Mouse (Mus musculus) heart, embryonic 14.5 days (tissue): ENCODE data around the gene Arsb. TPM values are rescaled to one million over a fixed set of nuclear protein-coding genes. Genes with fewer than 3 reads are reported as not detected.
A peak's percentile ranks its signal among the peaks of the same experiment; 100 is the strongest.

Experiments
- ATAC-seq: fragments of 200-750 bp; cut with Nextera tagmentation; 2 replicates; pipeline ENCODE4 v1.8.0; 2017; ENCODE audit warnings: low read depth, moderate TSS enrichment; ENCODE audit not compliant: insufficient number of reproducible peaks, insufficient read depth, low FRiP score
- H3K27ac ChIP-seq, 2 experiments: fragments of 200-500 bp in 1 of 2; fragments of 300-500 bp in 1 of 2; sonication (generic) in 1 of 2; replicated peaks in 1 of 2; 2 replicates each; pipeline ENCODE4 v1.5.1; 2012 to 2014; ENCODE audit warnings: low read depth in 2 of 2, low read length in 2 of 2, control low read depth in 1 of 2, mild to moderate bottlenecking in 1 of 2, mixed read lengths in 1 of 2; ENCODE audit not compliant: control insufficient read depth in 1 of 2, insufficient read depth in 1 of 2
- H3K27me3 ChIP-seq: fragments of 300-500 bp; sonication (generic); 2 replicates; pipeline ENCODE4 v1.6.1; 2014; ENCODE audit warnings: mild to moderate bottlenecking, low read length, control low read depth; ENCODE audit not compliant: control insufficient read depth, insufficient read depth
- H3K36me3 ChIP-seq: fragments of 300-500 bp; sonication (generic); 2 replicates; pipeline ENCODE4 v1.6.1; 2014; ENCODE audit warnings: mild to moderate bottlenecking, control low read depth, low read length, mixed read lengths; ENCODE audit not compliant: control insufficient read depth, insufficient read depth
- H3K4me1 ChIP-seq, 2 experiments: fragments of 200-500 bp in 1 of 2; fragments of 300-500 bp in 1 of 2; sonication (generic) in 1 of 2; 2 replicates each; pipeline ENCODE4 v1.6.1; 2012 to 2014; ENCODE audit warnings: low read length in 2 of 2, control low read depth in 1 of 2, mixed read lengths in 1 of 2; ENCODE audit not compliant: control insufficient read depth in 2 of 2, insufficient read depth in 2 of 2
- H3K4me2 ChIP-seq: fragments of 300-500 bp; sonication (generic); 2 replicates; pipeline ENCODE4 v1.6.1; 2014; ENCODE audit warnings: mild to moderate bottlenecking, low read length
- H3K4me3 ChIP-seq, 2 experiments: fragments of 200-500 bp in 1 of 2; fragments of 300-500 bp in 1 of 2; sonication (generic) in 1 of 2; 2 replicates each; pipeline ENCODE4 v1.5.1; 2012 to 2014; ENCODE audit warnings: low read length in 2 of 2, mild to moderate bottlenecking in 2 of 2, control low read depth in 1 of 2, low read depth in 1 of 2, moderate library complexity in 1 of 2; ENCODE audit not compliant: control insufficient read depth in 1 of 2, insufficient read depth in 1 of 2
- H3K9ac ChIP-seq: fragments of 300-500 bp; sonication (generic); 2 replicates; pipeline ENCODE4 v1.6.1; 2014; ENCODE audit warnings: mild to moderate bottlenecking, low read length
- H3K9me3 ChIP-seq: fragments of 300-500 bp; sonication (generic); 2 replicates; pipeline ENCODE4 v1.6.1; 2016; ENCODE audit warnings: low read length, control low read depth; ENCODE audit not compliant: control insufficient read depth
- WGBS: fragments of 180-500 bp; shearing (Covaris S2); extraction: QIAGEN DNeasy Blood & Tissue Kit; methylation state at CpG from one replicate; pipeline ENCODE4 v1.1.7; 2014; 5-methylcytosine and 5-hydroxymethylcytosine counted together
- polyA plus RNA-seq: library from polyadenylated mRNA; unstranded; fragments of >200 nt; fragmentation: Nextera tagmentation; extraction: Ambion mirVana; gene quantifications from 2 replicates; pipeline ENCODE4 v1.2.1, GENCODE M21; 2014

Gene Arsb
- polyA plus RNA-seq, 1 experiment from 2014 or later = 10.0 TPM

GRCm38 (mm10) chr13:93829565-93830293, 58.3 kb downstream of the Arsb start:
- H3K9me3 ChIP-seq = peaks cover 3% of the 10 kb centered on the region; the same call in 1 of the 2 replicates
- whole genome bisulfite sequencing = 47% methylated on average over 2 of the region's 2 CpGs
- no peak overlapping the region for H3K4me2 ChIP-seq

GRCm38 (mm10) chr13:93830294-93830645, 58.8 kb downstream of the Arsb start:
- H3K4me2 ChIP-seq = no peak overlapping the region
- no peaks in the 10 kb centered on the region for H3K36me3 ChIP-seq
- H3K4me3 ChIP-seq = no peak overlapping the region
- H3K9ac ChIP-seq = no peak overlapping the region
- H3K4me1 ChIP-seq = 0 out of 4 replicates have a peak, but pooled peaks cover 0 to 5% of the 10 kb centered on the region in 2 experiments
- H3K27me3 ChIP-seq = no peaks in the 10 kb centered on the region
- no peak for ATAC-seq
- no peak overlapping the region for H3K27ac ChIP-seq
- peaks cover 3% of the 10 kb centered on the region; the same call in 1 of the 2 replicates for H3K9me3 ChIP-seq
- 88% methylated on average over 6 of the region's 6 CpGs for WGBS

More at GRCm38 (mm10) chr13:93829565-93830293, 58.3 kb downstream of the Arsb start:
- Histone ChIP-seq H3K9ac (no peak overlapping the region), H3K27ac (no peak overlapping the region), H3K4me3 (no peak overlapping the region), H3K27me3 (no peaks in the 10 kb centered on the region), H3K36me3 (no peaks in the 10 kb centered on the region), H3K4me1 (0 out of 4 replicates have a peak, but pooled peaks cover 0 to 5% of the 10 kb centered on the region in 2 experiments)
- ATAC-seq = no peak

DNA sequence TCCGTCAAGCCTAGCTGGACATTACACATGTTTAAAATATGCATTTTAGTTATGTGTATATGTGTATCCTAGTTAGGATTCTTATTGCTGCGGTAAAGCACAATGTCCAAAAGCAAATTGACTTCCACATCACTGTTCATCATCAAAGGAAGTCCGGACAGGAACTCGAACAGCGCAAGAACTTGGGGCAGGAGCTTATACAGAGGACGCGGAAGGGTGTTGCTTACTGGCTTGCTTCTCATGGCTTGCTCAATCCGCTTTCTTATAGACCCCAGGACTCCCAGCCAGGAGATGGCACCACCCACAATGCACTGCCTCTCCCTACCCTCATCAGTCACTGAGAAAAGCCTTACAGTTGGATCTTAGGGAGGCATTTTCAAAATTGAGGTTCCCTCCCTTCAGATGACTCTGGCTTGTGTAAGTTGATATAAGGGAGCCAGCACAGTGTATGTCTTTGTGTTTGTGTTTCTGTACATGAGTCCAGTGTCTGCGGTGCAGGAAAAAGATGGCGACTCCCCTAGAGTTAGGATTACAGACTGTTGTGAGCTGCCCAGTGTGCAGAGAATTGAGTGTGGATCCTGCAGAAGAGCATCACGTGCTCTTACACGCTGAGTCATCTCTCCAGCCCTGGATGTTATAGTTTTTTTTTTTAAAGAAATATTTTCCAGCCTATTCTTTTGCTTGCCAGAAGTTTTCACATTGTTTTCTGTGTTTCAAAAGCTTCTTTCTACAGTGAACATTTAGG, 66.2 kb downstream of the Arsb start:
- 0 out of 2 replicates have a peak, but pooled peaks cover 3% of the 10 kb centered on the region for H3K9me3 ChIP-seq
- peaks cover 8 to 20% of the 10 kb centered on the region in 2 experiments for H3K4me1 ChIP-seq
- no peak for ATAC-seq
- H3K9ac ChIP-seq = no peak overlapping the region
- no peak overlapping the region for H3K4me3 ChIP-seq
- H3K27ac ChIP-seq = peak overlapping the region in 1 of 2 experiments; percentile 79; a peak in 2 of 4 replicates
- 78% methylated on average over 12 of the region's 12 CpGs for WGBS
- H3K27me3 ChIP-seq = no peaks in the 10 kb centered on the region
- H3K36me3 ChIP-seq = no peaks in the 10 kb centered on the region
- H3K4me2 ChIP-seq = no peak overlapping the region

- Histone ChIP-seq H3K27me3 (no peaks in the 10 kb centered on the region), H3K27ac (peak overlapping the region; percentile 73 to 79), H3K4me2 (peak overlapping the region; percentile 26), H3K36me3 (no peaks in the 10 kb centered on the region), H3K4me3 (no peak overlapping the region), H3K9ac (no peak overlapping the region), H3K4me1 (peaks cover 8 to 20% of the 10 kb centered on the region in 2 experiments), H3K9me3 (no peaks in the 10 kb centered on the region)
- 55% methylated on average over 8 of the region's 8 CpGs for WGBS
- ATAC-seq = no peak
These were observed 67.2 kb downstream of the Arsb start for GRCm38 (mm10) chr13:93838431-93839136.

GRCm38 (mm10) chr13:93839137-93839630, 67.8 kb downstream of the Arsb start:
- 19% methylated on average over 10 of the region's 10 CpGs for WGBS
- Histone ChIP-seq H3K4me3 (no peak overlapping the region), H3K27me3 (no peaks in the 10 kb centered on the region), H3K4me2 (peak overlapping the region; percentile 26), H3K9ac (no peak overlapping the region), H3K27ac (peak overlapping the region; percentile 73 to 79), H3K9me3 (no peaks in the 10 kb centered on the region), H3K4me1 (peaks cover 8 to 20% of the 10 kb centered on the region in 2 experiments), H3K36me3 (no peaks in the 10 kb centered on the region)
- peak; percentile 90 for ATAC-seq

GRCm38 (mm10) chr13:93839721-93840120, 68.3 kb downstream of the Arsb start:
- H3K4me2 ChIP-seq = 0 out of 2 replicates have a peak overlapping the region, but pooled peaks have one; percentile 26

GRCm38 (mm10) chr13:93840146-93840545, 68.7 kb downstream of the Arsb start:
- Histone ChIP-seq H3K9ac (no peak overlapping the region), H3K4me2 (no peak overlapping the region), H3K36me3 (no peaks in the 10 kb centered on the region), H3K27me3 (no peaks in the 10 kb centered on the region), H3K4me3 (no peak overlapping the region), H3K27ac (peak overlapping the region in 1 of 2 experiments; percentile 79; a peak in 1 of 4 replicates), H3K4me1 (peaks cover 8 to 20% of the 10 kb centered on the region in 2 experiments), H3K9me3 (no peaks in the 10 kb centered on the region)
- ATAC-seq = no peak
- 51% methylated on average over 2 of the region's 2 CpGs for WGBS

More at GRCm38 (mm10) chr13:93839721-93840120, 68.3 kb downstream of the Arsb start:
- 55% methylated on average over 2 of the region's 2 CpGs for WGBS
- no peaks in the 10 kb centered on the region for H3K9me3 ChIP-seq
- H3K4me1 ChIP-seq = peaks cover 8 to 20% of the 10 kb centered on the region in 2 experiments
- H3K27ac ChIP-seq = peak overlapping the region; percentile 73 to 79; a peak in 3 of 4 replicates
- no peak overlapping the region for H3K9ac ChIP-seq
- no peak overlapping the region for H3K4me3 ChIP-seq
- ATAC-seq = no peak
- H3K36me3 ChIP-seq = no peaks in the 10 kb centered on the region
- H3K27me3 ChIP-seq = no peaks in the 10 kb centered on the region
